Mouse (Mus musculus): Measurements from ENCODE around the gene Gal3st4.
"Not testable (repeated sequence)": the region's sequence is repeated elsewhere in the genome, so short reads cannot be mapped to it uniquely, and the experiment has no call there.

Gene Gal3st4

DNA sequence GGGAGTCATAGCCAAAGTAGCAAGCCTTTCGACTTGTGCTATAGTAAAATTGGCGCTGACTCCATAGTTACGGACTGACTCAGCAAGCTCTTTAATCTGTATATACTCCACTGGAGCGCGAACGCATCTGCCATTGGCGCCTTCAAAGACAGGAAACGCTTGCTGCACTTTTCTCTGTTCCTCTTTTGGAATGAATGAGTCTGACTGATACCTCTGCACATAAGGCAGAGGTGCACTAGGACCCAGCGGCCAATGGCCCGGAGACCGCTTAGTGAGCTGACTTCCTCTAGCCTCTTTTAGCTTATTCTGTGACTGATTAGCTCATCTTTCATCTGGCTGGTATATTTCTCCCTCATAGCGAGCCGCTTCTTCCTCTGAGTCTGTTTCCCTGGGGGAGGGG lies 56.0 kb downstream of the Gal3st4 start:
- DNase-seq (ENCODE audit: low read depth, low spot score), result not testable (repeated sequence)
